In the genomic region with DNA sequence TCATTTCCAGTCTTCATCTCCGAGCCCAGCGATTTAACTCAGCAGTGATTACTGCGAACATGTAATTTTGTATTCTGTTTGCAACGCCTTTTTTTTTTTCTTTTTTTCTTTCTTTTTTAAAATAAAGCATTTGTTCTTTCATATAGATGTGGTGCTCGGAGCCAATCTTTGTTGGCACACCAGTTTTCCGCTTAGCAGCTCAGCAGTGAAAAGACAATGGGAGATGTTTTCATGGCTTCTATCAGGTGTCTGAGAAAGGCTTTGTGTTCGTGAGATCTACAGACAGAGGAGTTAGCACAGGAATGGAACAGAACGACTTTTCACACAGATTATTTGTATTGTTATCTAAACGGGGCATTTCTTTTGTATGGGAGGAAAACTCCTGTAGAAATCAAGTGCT, we compare ENCODE assay signal across 32 mouse cellular contexts. TPM values are rescaled to one million over a fixed set of nuclear protein-coding genes. Genes with fewer than 3 reads are reported as not detected.
DNase-seq lines count a peak whose midpoint lies in the region; ATAC-seq and TF ChIP-seq lines count a peak whose summit lies in the region.
"Had no signal": no experiment of that assay in that cellular context is flagged by ENCODE, and none has a peak within 500 bp of the region (broad histone marks: within the 10 kb centered on the region; RNA-seq: fewer than 3 reads in every experiment).

No protein-coding gene starts in this region.

- H3K36me3 ChIP-seq in forebrain, embryonic 13.5 days (ENCODE audit: poor library complexity, severe bottlenecking): no peaks in the 10 kb centered on the region
- H3K36me3 ChIP-seq in forebrain, embryonic 16.5 days (ENCODE audit: control insufficient read depth, insufficient read depth): no peaks in the 10 kb centered on the region
- no peaks in the 10 kb centered on the region for H3K36me3 ChIP-seq in hindbrain, postnatal 0 days (ENCODE audit: insufficient read depth, low read length)
- H3K36me3 ChIP-seq: embryonic facial prominence, embryonic 13.5 days; G1E; heart, embryonic 10.5 days; heart, embryonic 15.5 days; neural tube, embryonic 12.5 days had no signal

- ATAC-seq in forebrain, embryonic 13.5 days: no peak
- no peak for ATAC-seq in forebrain, embryonic 16.5 days
- ATAC-seq in hindbrain, postnatal 0 days: no peak
- ATAC-seq: intestine, postnatal 0 days; Patski had no signal

- no peak for TF ChIP-seq CTCF in left cerebral cortex, adult 2 months (IDR thresholded peaks at IDR 0.05)
- no peak for TF ChIP-seq CTCF in brain, embryonic 14.5 days (IDR thresholded peaks at IDR 0.05; ENCODE audit: borderline replicate concordance, extremely low read depth, insufficient read depth, insufficient read length)
- no peak for TF ChIP-seq CTCF in hindbrain, postnatal 0 days (IDR thresholded peaks at IDR 0.05; ENCODE audit: low read depth)

- WGBS in forebrain, embryonic 13.5 days: 61% methylated on average over 9 of the region's 9 CpGs
- WGBS in forebrain, embryonic 16.5 days: 53% methylated on average over 9 of the region's 9 CpGs
- 37% methylated on average over 9 of the region's 9 CpGs for WGBS in hindbrain, postnatal 0 days

- TF ChIP-seq POLR2A in brain, embryonic 14.5 days (IDR thresholded peaks at IDR 0.05; ENCODE audit: borderline replicate concordance, extremely low read depth, insufficient read depth, insufficient read length, poor library complexity, severe bottlenecking): no peak

- H3K9me3 ChIP-seq in forebrain, embryonic 13.5 days (replicated peaks): no peaks in the 10 kb centered on the region
- H3K9me3 ChIP-seq in forebrain, embryonic 16.5 days (ENCODE audit: control insufficient read depth, low read length): no peaks in the 10 kb centered on the region
- no peaks in the 10 kb centered on the region for H3K9me3 ChIP-seq in hindbrain, postnatal 0 days (ENCODE audit: low read length)
- H3K9me3 ChIP-seq: embryonic facial prominence, embryonic 13.5 days; G1E; heart, embryonic 10.5 days; heart, embryonic 15.5 days; neural tube, embryonic 12.5 days had no signal

- no peak for DNase-seq in left cerebral cortex, adult 2 months (ENCODE audit: extremely low spot score in 1 of 2, low spot score in 2 of 2)
- DNase-seq in left cerebral cortex, postnatal 36 days (ENCODE audit: low spot score in 2 of 2): no peak
- DNase-seq in brain, embryonic 14.5 days (ENCODE audit: low read depth): peak; percentile 20
- peak; percentile 19 for DNase-seq in hindbrain, postnatal 0 days (ENCODE audit: low spot score)
- no peak for DNase-seq in urinary bladder, postnatal 25 days (ENCODE audit: low spot score)
- DNase-seq in Muller cell, postnatal 12 days (ENCODE audit: inconsistent ontology term): no peak
- DNase-seq: cerebellum, adult 11 months; cerebellum, adult 9-11 months; gastrocnemius, postnatal 25 days; heart, adult 11 months; kidney, adult 9 months; layer of hippocampus, postnatal 36 days; lung, adult 2 months; lung, postnatal 10 days; right cerebral cortex, adult 18-20 months; right cerebral cortex, postnatal 4 days; thymus, adult 18-20 months; thymus, postnatal 25 days had no signal

- H3K4me3 ChIP-seq in forebrain, embryonic 13.5 days: no peak overlapping the region
- H3K4me3 ChIP-seq in forebrain, embryonic 16.5 days (replicated peaks; ENCODE audit: low read length): no peak overlapping the region
- no peak overlapping the region for H3K4me3 ChIP-seq in left cerebral cortex, adult 2 months
- no peak overlapping the region for H3K4me3 ChIP-seq in hindbrain, postnatal 0 days (ENCODE audit: low read length)
- H3K4me3 ChIP-seq: embryonic facial prominence, embryonic 13.5 days; heart, embryonic 10.5 days; heart, embryonic 15.5 days; myocyte; neural tube, embryonic 12.5 days had no signal

- no peaks in the 10 kb centered on the region for H3K27me3 ChIP-seq in forebrain, embryonic 13.5 days
- H3K27me3 ChIP-seq in forebrain, embryonic 16.5 days (replicated peaks; ENCODE audit: control insufficient read depth, insufficient read depth, low read length): no peaks in the 10 kb centered on the region
- H3K27me3 ChIP-seq in hindbrain, postnatal 0 days (ENCODE audit: insufficient read depth, low read length): no peaks in the 10 kb centered on the region
- H3K27me3 ChIP-seq: CH12.LX; embryonic facial prominence, embryonic 13.5 days; heart, embryonic 15.5 days; neural tube, embryonic 12.5 days; Patski had no signal

- H3K4me1 ChIP-seq in forebrain, embryonic 13.5 days: 0 out of 2 replicates have a peak, but pooled peaks cover 3% of the 10 kb centered on the region
- H3K4me1 ChIP-seq in forebrain, embryonic 16.5 days (replicated peaks; ENCODE audit: control insufficient read depth, insufficient read depth, low read length): peaks cover 4% of the 10 kb centered on the region
- no peaks in the 10 kb centered on the region for H3K4me1 ChIP-seq in hindbrain, postnatal 0 days (ENCODE audit: insufficient read depth, low read length)
- H3K4me1 ChIP-seq: embryonic facial prominence, embryonic 13.5 days; heart, embryonic 15.5 days; neural tube, embryonic 12.5 days had no signal

- no peak overlapping the region for H3K4me2 ChIP-seq in forebrain, embryonic 13.5 days
- H3K4me2 ChIP-seq in forebrain, embryonic 16.5 days (ENCODE audit: low read length): no peak overlapping the region
- H3K4me2 ChIP-seq in hindbrain, postnatal 0 days (ENCODE audit: low read depth, low read length): no peak overlapping the region
- H3K4me2 ChIP-seq: embryonic facial prominence, embryonic 13.5 days; heart, embryonic 15.5 days; neural tube, embryonic 12.5 days had no signal

- intact Hi-C loops in left cerebral cortex, adult 2 months (cut with DNase I): no loop called here
- intact Hi-C loops in left cerebral cortex, postnatal 36 days (cut with DNase I): no loop called here

- no peak overlapping the region for H3K9ac ChIP-seq in forebrain, embryonic 13.5 days
- no peak overlapping the region for H3K9ac ChIP-seq in forebrain, embryonic 16.5 days (replicated peaks; ENCODE audit: low read depth, low read length)
- no peak overlapping the region for H3K9ac ChIP-seq in hindbrain, postnatal 0 days (replicated peaks; ENCODE audit: low read length)
- H3K9ac ChIP-seq: embryonic facial prominence, embryonic 13.5 days; heart, embryonic 15.5 days; liver, embryonic 14.5 days; neural tube, embryonic 12.5 days had no signal

- 0 out of 2 replicates have a peak overlapping the region, but pooled peaks have one; percentile 10 for H3K27ac ChIP-seq in forebrain, embryonic 13.5 days
- no peak overlapping the region for H3K27ac ChIP-seq in forebrain, embryonic 16.5 days (ENCODE audit: low read length)
- peak overlapping the region; percentile 50; the same call in 1 of the 2 replicates for H3K27ac ChIP-seq in left cerebral cortex, adult 2 months
- no peak overlapping the region; the same call in 1 of the 2 replicates for H3K27ac ChIP-seq in hindbrain, postnatal 0 days
- H3K27ac ChIP-seq: embryonic facial prominence, embryonic 13.5 days; heart, embryonic 10.5 days; heart, embryonic 15.5 days; liver, embryonic 14.5 days; macrophage; neural tube, embryonic 12.5 days; stomach, postnatal 0 days had no signal

RNA-seq across cellular contexts. Expression of gene Ywhaq, which starts 22.0 kb away (rescaled TPM):
- 1,106 and 1,152 TPM in 2 replicates for polyA plus RNA-seq in forebrain, embryonic 13.5 days (2015; fragmentation: Nextera tagmentation; extraction: Ambion mirVana)
- polyA plus RNA-seq in forebrain, embryonic 16.5 days (2015; fragmentation: Nextera tagmentation; extraction: Ambion mirVana): 1,089 and 1,150 TPM in 2 replicates
- total RNA-seq in left cerebral cortex, adult 2 months (2021): 100 to 1,000 TPM; 406 to 421 TPM
- total RNA-seq in left cerebral cortex, postnatal 36 days (2021): 100 to 1,000 TPM; 430 to 485 TPM
- 440 and 488 TPM in 2 replicates for polyA plus RNA-seq in brain, embryonic 14.5 days (2012; rRNA removed)
- 579 and 622 TPM in 2 replicates for total RNA-seq in hindbrain, postnatal 0 days (2014; rRNA removed)
- 1,086 and 1,131 TPM in 2 replicates for polyA plus RNA-seq in hindbrain, postnatal 0 days (2015; fragmentation: Nextera tagmentation; extraction: Ambion mirVana)

Comparison
In these comparisons a context has a peak if more than half of its experiments do, and no peak if none do; other contexts are left out.
1. H3K27ac ChIP-seq: peak in forebrain, embryonic 13.5 days (single experiment) and left cerebral cortex, adult 2 months (single experiment); none in forebrain, embryonic 16.5 days (single experiment) and hindbrain, postnatal 0 days (single experiment).
2. DNase-seq: peak in brain, embryonic 14.5 days (single experiment) and hindbrain, postnatal 0 days (single experiment); none in left cerebral cortex, adult 2 months (0 of 2), left cerebral cortex, postnatal 36 days (0 of 2), urinary bladder, postnatal 25 days (single experiment) and Muller cell, postnatal 12 days (single experiment).